Comparison of ENCODE assay signal across 14 mouse cellular contexts in genomic region chr14:30628235-30628634, GRCm38 (mm10).
"Had no signal": no experiment of that assay in that cellular context is flagged by ENCODE, and none has a peak within 500 bp of the region (broad histone marks: within the 10 kb centered on the region; RNA-seq: fewer than 3 reads in every experiment).

No protein-coding gene starts in this region.

- H3K4me3 ChIP-seq: hindbrain, embryonic 15.5 days; layer of hippocampus, adult 2 months; limb, embryonic 15.5 days; liver, embryonic 13.5 days; lung, embryonic 15.5 days; midbrain, embryonic 12.5 days; neural tube, embryonic 13.5 days had no signal

- H3K36me3 ChIP-seq: hindbrain, embryonic 15.5 days; limb, embryonic 15.5 days; liver, embryonic 13.5 days; lung, embryonic 15.5 days; midbrain, embryonic 12.5 days; neural tube, embryonic 13.5 days had no signal

- H3K27me3 ChIP-seq: limb, embryonic 15.5 days; liver, embryonic 13.5 days; lung, embryonic 15.5 days had no signal

- H3K4me2 ChIP-seq: hindbrain, embryonic 15.5 days; limb, embryonic 15.5 days; liver, embryonic 13.5 days; lung, embryonic 15.5 days; midbrain, embryonic 12.5 days; neural tube, embryonic 13.5 days had no signal

- ATAC-seq: liver, postnatal 0 days; midbrain, embryonic 16.5 days had no signal

- H3K9ac ChIP-seq: hindbrain, embryonic 15.5 days; limb, embryonic 15.5 days; liver, embryonic 13.5 days; liver, postnatal 0 days; lung, embryonic 15.5 days; midbrain, embryonic 12.5 days; neural tube, embryonic 13.5 days had no signal

- H3K9me3 ChIP-seq: hindbrain, embryonic 15.5 days; limb, embryonic 15.5 days; liver, embryonic 13.5 days; lung, embryonic 15.5 days; midbrain, embryonic 12.5 days; neural tube, embryonic 13.5 days had no signal

- H3K27ac ChIP-seq: hindbrain, embryonic 15.5 days; layer of hippocampus, adult 2 months; limb, embryonic 15.5 days; liver, embryonic 13.5 days; lung, embryonic 15.5 days; midbrain, embryonic 12.5 days had no signal

- DNase-seq: kidney, adult 18-20 months; liver, embryonic 13.5 days; liver, postnatal 0 days; lung, postnatal 14 days; right cerebral cortex, postnatal 14 days; thymus, adult 2 months; thymus, postnatal 25 days had no signal
